Mouse (Mus musculus) heart, embryonic 10.5 days (tissue): Measurements from ENCODE around the gene Tuba1a. TPM values are rescaled to one million over a fixed set of nuclear protein-coding genes. Genes with fewer than 3 reads are reported as not detected.

Source experiments
- polyA plus RNA-seq: library from polyadenylated mRNA; unstranded; fragments of >200 nt; fragmentation: Nextera tagmentation; extraction: Ambion mirVana; gene quantifications from 2 replicates; pipeline ENCODE4 v1.2.1, GENCODE M21; 2016

Tuba1a gene
- polyA plus RNA-seq, 1 experiment from 2014 or later: 1,394 TPM

Other genes starting within 250 kb of the Tuba1a start
- 0.44 and 0.46 TPM in 2 replicates for gene Ccdc65, start 245.5 kb downstream of the Tuba1a start, polyA plus RNA-seq
- gene Fkbp11, start 225.5 kb downstream of the Tuba1a start, polyA plus RNA-seq: 20.5 and 40.8 TPM in 2 replicates
- 41.7 and 42.7 TPM in 2 replicates for gene Arf3, start 190.5 kb downstream of the Tuba1a start, polyA plus RNA-seq
- 0.09 TPM in 1 of 2 replicates, not detected in the other for gene Wnt10b, start 175.6 kb downstream of the Tuba1a start, polyA plus RNA-seq
- gene Wnt1, start 163.8 kb downstream of the Tuba1a start, polyA plus RNA-seq: not detected in 2 replicates
- 0.06 TPM in 1 of 2 replicates, not detected in the other for gene Ddn, start 144.2 kb downstream of the Tuba1a start, polyA plus RNA-seq
- gene Prkag1, start 122.2 kb downstream of the Tuba1a start, polyA plus RNA-seq: 95.0 and 97.7 TPM in 2 replicates
- gene Kmt2d, start 82.5 kb downstream of the Tuba1a start, polyA plus RNA-seq: 10.1 and 12.0 TPM in 2 replicates
- gene Rhebl1, start 59.2 kb downstream of the Tuba1a start, polyA plus RNA-seq: 6.5 and 11.8 TPM in 2 replicates
- 2.9 and 3.0 TPM in 2 replicates for gene Dhh, start 55.2 kb downstream of the Tuba1a start, polyA plus RNA-seq
- gene Lmbr1l, start 35.5 kb downstream of the Tuba1a start, polyA plus RNA-seq: 14.9 and 20.2 TPM in 2 replicates
- 1,935 and 2,007 TPM in 2 replicates for gene Tuba1b, start 19.1 kb downstream of the Tuba1a start, polyA plus RNA-seq
- gene Gm49450, start 152 bp downstream of the Tuba1a start, polyA plus RNA-seq: not detected in 2 replicates
- gene Tuba1c, start 76.2 kb upstream of the Tuba1a start, polyA plus RNA-seq: 172 and 183 TPM in 2 replicates
- 0.36 and 1.1 TPM in 2 replicates for gene Prph, start 101.5 kb upstream of the Tuba1a start, polyA plus RNA-seq
- gene Troap, start 120.9 kb upstream of the Tuba1a start, polyA plus RNA-seq: 35.7 TPM in 2 replicates
- gene C1ql4, start 134.1 kb upstream of the Tuba1a start, polyA plus RNA-seq: 0.12 and 0.20 TPM in 2 replicates
- gene Dnajc22, start 139.5 kb upstream of the Tuba1a start, polyA plus RNA-seq: 2.7 and 7.5 TPM in 2 replicates
- gene Spats2, start 172.2 kb upstream of the Tuba1a start, polyA plus RNA-seq: 42.1 and 58.5 TPM in 2 replicates